Mouse (Mus musculus) MEL (cell line): ENCODE measurements around the gene Fbrs. TPM values are rescaled to one million over a fixed set of nuclear protein-coding genes. Genes with fewer than 3 reads are reported as not detected.

Experiments
- DNase-seq: peaks from one replicate; pipeline ENCODE4 v3.0.0; 2011; ENCODE audit warnings: low read depth, low spot score
- H3K27ac ChIP-seq: 2 replicates; pipeline ENCODE4 v1.5.1; 2012; ENCODE audit warnings: low read depth, mild to moderate bottlenecking, control low read depth, low read length, moderate library complexity; ENCODE audit not compliant: control insufficient read depth
- H3K27me3 ChIP-seq, 2 experiments: fragments of 150-350 bp in 1 of 2; sonication (generic) in 1 of 2; 2 replicates each; pipeline ENCODE4 v1.6.1; 2012; ENCODE audit warnings: low read length in 2 of 2, mild to moderate bottlenecking in 2 of 2, improper control_type of control experiment in 1 of 2, moderate library complexity in 1 of 2; ENCODE audit not compliant: insufficient read depth in 2 of 2, control insufficient read depth in 1 of 2
- H3K36me3 ChIP-seq, 2 experiments: 2 replicates each; pipeline ENCODE4 v1.6.1; 2012 to 2014; ENCODE audit warnings: low read length in 2 of 2, improper control_type of control experiment in 1 of 2, inconsistent platforms in 1 of 2, mild to moderate bottlenecking in 1 of 2; ENCODE audit not compliant: insufficient read depth in 2 of 2, control insufficient read depth in 1 of 2
- H3K4me1 ChIP-seq, 2 experiments: fragments of 150-350 bp in 1 of 2; sonication (generic) in 1 of 2; 2 replicates each; pipeline ENCODE4 v1.6.1; 2012; ENCODE audit warnings: low read length in 2 of 2, improper control_type of control experiment in 1 of 2, mild to moderate bottlenecking in 1 of 2; ENCODE audit not compliant: insufficient read depth in 2 of 2, control insufficient read depth in 1 of 2
- H3K4me3 ChIP-seq, 2 experiments: fragments of 150-350 bp in 1 of 2; sonication (generic) in 1 of 2; 2 replicates each; pipeline ENCODE4 v1.5.1; 2012; ENCODE audit warnings: low read depth in 2 of 2, low read length in 2 of 2, mild to moderate bottlenecking in 2 of 2, moderate library complexity in 2 of 2, control low read depth in 1 of 2, improper control_type of control experiment in 1 of 2; ENCODE audit not compliant: control insufficient read depth in 1 of 2, insufficient read depth in 1 of 2
- H3K79me2 ChIP-seq: 2 replicates; pipeline ENCODE4 v1.6.1; 2012; ENCODE audit warnings: mild to moderate bottlenecking, low read length, moderate library complexity; ENCODE audit not compliant: control insufficient read depth, poor library complexity, insufficient read depth
- H3K9ac ChIP-seq: 2 replicates; pipeline ENCODE4 v1.6.1; 2012; ENCODE audit warnings: low read depth, mild to moderate bottlenecking, control low read depth, low read length, moderate library complexity; ENCODE audit not compliant: control insufficient read depth, poor library complexity, severe bottlenecking
- H3K9me3 ChIP-seq: fragments of 150-350 bp; sonication (generic); replicated peaks from 2 replicates; pipeline ENCODE4 v1.6.1; 2012; ENCODE audit warnings: mild to moderate bottlenecking, low read length, improper control_type of control experiment, moderate library complexity; ENCODE audit not compliant: insufficient read depth
- E2F4 ChIP-seq: IDR thresholded peaks from 2 replicates; pipeline ENCODE4 v1.6.1; 2011; ENCODE audit warnings: low read depth, low read length, improper control_type of control experiment, borderline replicate concordance
- ELF1 ChIP-seq: IDR thresholded peaks from 2 replicates; pipeline ENCODE4 v1.6.1; 2014; ENCODE audit warnings: low read depth, mild to moderate bottlenecking, inconsistent platforms, low read length, improper control_type of control experiment, moderate library complexity
- EP300 ChIP-seq, 2 experiments: IDR thresholded peaks; 2 replicates each; pipeline ENCODE4 v1.6.1; 2011; ENCODE audit warnings: improper control_type of control experiment in 2 of 2, low read length in 2 of 2, low read depth in 1 of 2, mild to moderate bottlenecking in 1 of 2
- GABPA ChIP-seq: IDR thresholded peaks from 2 replicates; pipeline ENCODE4 v1.6.1; 2012; ENCODE audit warnings: low read depth, mild to moderate bottlenecking, inconsistent platforms, low read length, improper control_type of control experiment, moderate library complexity
- HCFC1 ChIP-seq: IDR thresholded peaks from 2 replicates; pipeline ENCODE4 v1.6.1; 2012; ENCODE audit warnings: low read depth, mild to moderate bottlenecking, inconsistent platforms, low read length, improper control_type of control experiment, moderate library complexity
- MAFK ChIP-seq: IDR thresholded peaks from 2 replicates; pipeline ENCODE4 v1.6.1; 2011; ENCODE audit warnings: low read depth, mild to moderate bottlenecking, low read length, improper control_type of control experiment, borderline replicate concordance
- MAX ChIP-seq: IDR thresholded peaks from 2 replicates; pipeline ENCODE4 v1.6.1; 2011; ENCODE audit warnings: low read length, improper control_type of control experiment
- MEF2A ChIP-seq: IDR thresholded peaks from 2 replicates; pipeline ENCODE4 v1.6.1; 2014; ENCODE audit warnings: low read depth, mild to moderate bottlenecking, inconsistent platforms, low read length, improper control_type of control experiment; ENCODE audit not compliant: poor library complexity, insufficient replicate concordance, severe bottlenecking; ENCODE audit errors: extremely low read depth
- MYC ChIP-seq: IDR thresholded peaks from 2 replicates; pipeline ENCODE4 v1.6.1; 2011; ENCODE audit warnings: low read depth, mild to moderate bottlenecking, low read length, improper control_type of control experiment, moderate library complexity
- NELFE ChIP-seq: IDR thresholded peaks from 2 replicates; pipeline ENCODE4 v1.6.1; 2011; ENCODE audit warnings: low read depth, low read length, improper control_type of control experiment
- POLR2A ChIP-seq, 2 experiments: IDR thresholded peaks; 2 replicates each; pipeline ENCODE4 v1.6.1; 2011 to 2012; ENCODE audit warnings: low read length in 2 of 2, mild to moderate bottlenecking in 2 of 2, control low read depth in 1 of 2, improper control_type of control experiment in 1 of 2, low read depth in 1 of 2, moderate library complexity in 1 of 2; ENCODE audit not compliant: control insufficient read depth in 1 of 2, insufficient read depth in 1 of 2, poor library complexity in 1 of 2
- POLR2AphosphoS5 ChIP-seq: IDR thresholded peaks from 2 replicates; pipeline ENCODE4 v1.6.1; 2012; ENCODE audit warnings: low read depth, borderline replicate concordance, mild to moderate bottlenecking, inconsistent platforms, low read length, moderate library complexity, mixed read lengths
- RCOR1 ChIP-seq: IDR thresholded peaks from 2 replicates; pipeline ENCODE4 v1.6.1; 2012; ENCODE audit warnings: low read depth, mild to moderate bottlenecking, inconsistent platforms, low read length, improper control_type of control experiment
- SIN3A ChIP-seq: IDR thresholded peaks from 2 replicates; pipeline ENCODE4 v1.6.1; 2012; ENCODE audit warnings: low read length, improper control_type of control experiment, inconsistent platforms
- TBP ChIP-seq: IDR thresholded peaks from 2 replicates; pipeline ENCODE4 v1.8.0; 2011; ENCODE audit warnings: low read depth, low read length, improper control_type of control experiment
- TCF12 ChIP-seq: IDR thresholded peaks from 2 replicates; pipeline ENCODE4 v1.6.1; 2014; ENCODE audit warnings: low read depth, mild to moderate bottlenecking, inconsistent platforms, low read length, improper control_type of control experiment, moderate library complexity
- USF1 ChIP-seq: IDR thresholded peaks from 2 replicates; pipeline ENCODE4 v1.6.1; 2014; ENCODE audit warnings: low read depth, mild to moderate bottlenecking, inconsistent platforms, low read length, improper control_type of control experiment, moderate library complexity
- USF2 ChIP-seq, 2 experiments: IDR thresholded peaks; 2 replicates each; pipeline ENCODE4 v1.6.1; 2011 to 2012; ENCODE audit warnings: improper control_type of control experiment in 2 of 2, low read length in 2 of 2, borderline replicate concordance in 1 of 2, inconsistent platforms in 1 of 2, low read depth in 1 of 2, mild to moderate bottlenecking in 1 of 2; ENCODE audit not compliant: insufficient read depth in 1 of 2
- ZKSCAN1 ChIP-seq: IDR thresholded peaks from 2 replicates; pipeline ENCODE4 v1.6.1; 2012; ENCODE audit warnings: low read depth, mild to moderate bottlenecking, inconsistent platforms, low read length, improper control_type of control experiment, moderate library complexity
- polyA plus RNA-seq, 2 experiments: library from polyadenylated mRNA; stranded (reverse) in 1 of 2; unstranded in 1 of 2; fragments of >175 nt in 1 of 2; fragments of >200 nt in 1 of 2; gene quantifications; 2 replicates each; pipeline versions ENCODE4 v1.2.1 to v1.2.4; 2012; ENCODE audit warnings: low replicate concordance in 2 of 2, low read depth in 1 of 2; ENCODE audit not compliant: insufficient read length in 2 of 2, insufficient read depth in 1 of 2, missing spikeins in 1 of 2
- total RNA-seq: library from RNA; depleted of rRNA; stranded (reverse); fragments of 300-350 nt; gene quantifications from 2 replicates; pipeline ENCODE4 v1.2.3, GENCODE M21; 2012; rRNA removed

The Fbrs gene
- total RNA-seq (7.5 TPM in 2 replicates), polyA plus RNA-seq (10 to 100 TPM in 1 of 2 experiments, not detected in 1; 53.3 TPM)

GRCm38 (mm10) chr7:127478635-127479317 is at the start of gene Fbrs:
Fbrs (plus strand) TSS chr7:127479199.
- H3K4me1 ChIP-seq, result peaks cover 0 to 15% of the 10 kb centered on the region in 2 experiments; a peak in 3 of 4 replicates
- peak; percentile 70; the same call in 1 of the 2 replicates for TF ChIP-seq TBP
- TF ChIP-seq EP300 (IDR thresholded peaks at IDR 0.05; ENCODE audit: low read depth in 1 of 2, low read length in 2 of 2), result 0 out of 4 replicates have a peak, but pooled peaks of 1 of the 2 experiments have one; percentile 24
- peak; percentile 74; the same call in 1 of the 2 replicates for TF ChIP-seq SIN3A
- TF ChIP-seq USF2 (IDR thresholded peaks at IDR 0.05; ENCODE audit: borderline replicate concordance in 1 of 2, insufficient read depth in 1 of 2, low read depth in 1 of 2, low read length in 2 of 2), result 0 out of 4 replicates have a peak, but pooled peaks of 1 of the 2 experiments have one; percentile 15
- TF ChIP-seq ELF1, result peak; percentile 40; the same call in 1 of the 2 replicates
- no peak for TF ChIP-seq ZKSCAN1
- no peak for TF ChIP-seq RCOR1
- peak in 1 of 2 experiments; percentile 70; a peak in 2 of 4 replicates for TF ChIP-seq POLR2A (IDR thresholded peaks at IDR 0.05; ENCODE audit: control insufficient read depth in 1 of 2, insufficient read depth in 1 of 2, low read depth in 1 of 2, low read length in 2 of 2, poor library complexity in 1 of 2)
- no peak for TF ChIP-seq MAFK
- TF ChIP-seq HCFC1, result peak; percentile 73; the same call in 1 of the 2 replicates
- 0 out of 2 replicates have a peak, but pooled peaks have one; percentile 24 for TF ChIP-seq MYC
- no peak for TF ChIP-seq NELFE
- TF ChIP-seq MEF2A, result no peak
- H3K36me3 ChIP-seq, result peaks cover 3 to 13% of the 10 kb centered on the region in 2 experiments

GRCm38 (mm10) chr7:127435206-127435605 is 43.8 kb upstream of the Fbrs start:
- H3K27me3 ChIP-seq, result no peaks in the 10 kb centered on the region
- no peak overlapping the region for H3K27ac ChIP-seq
- peaks cover 0 to 4% of the 10 kb centered on the region in 2 experiments; a peak in 1 of 4 replicates for H3K4me1 ChIP-seq
- no peak overlapping the region for H3K9ac ChIP-seq
- no peak overlapping the region for H3K4me3 ChIP-seq
- H3K79me2 ChIP-seq, result no peaks in the 10 kb centered on the region
- peak; percentile 62 for DNase-seq
- no peaks in the 10 kb centered on the region; a peak in 1 of 4 replicates for H3K36me3 ChIP-seq
- no peaks in the 10 kb centered on the region for H3K9me3 ChIP-seq
- TF ChIP-seq TBP (no peak), USF1 (no peak), GABPA (no peak), TCF12 (no peak), MAX (no peak), POLR2AphosphoS5 (no peak), E2F4 (no peak)

More at GRCm38 (mm10) chr7:127478635-127479317, at the start of gene Fbrs:
- DNase-seq, result peak; percentile 98
- Histone ChIP-seq H3K4me3 (peak within 1 kb of the TSS; percentile 73 to 84), H3K27me3 (no peaks in the 10 kb centered on the region), H3K9me3 (no peaks in the 10 kb centered on the region), H3K27ac (peak within 1 kb of the TSS; percentile 93), H3K79me2 (peaks cover 26% of the 10 kb centered on the region), H3K9ac (peak within 1 kb of the TSS; percentile 84)
